Mouse (Mus musculus) thymus, postnatal 0 days (tissue): ENCODE measurements at regions not wholly inside any gene's neighbourhood (a gene's known extent, or its start where the extent isn't known, plus 50 kb on each side); places are given as distances from the start of the nearest gene placed in this dataset.

ENCODE experiments used
- DNase-seq: peaks from one replicate; pipeline ENCODE4 v3.0.0-alpha.2; 2015; ENCODE audit warnings: low spot score

DNA sequence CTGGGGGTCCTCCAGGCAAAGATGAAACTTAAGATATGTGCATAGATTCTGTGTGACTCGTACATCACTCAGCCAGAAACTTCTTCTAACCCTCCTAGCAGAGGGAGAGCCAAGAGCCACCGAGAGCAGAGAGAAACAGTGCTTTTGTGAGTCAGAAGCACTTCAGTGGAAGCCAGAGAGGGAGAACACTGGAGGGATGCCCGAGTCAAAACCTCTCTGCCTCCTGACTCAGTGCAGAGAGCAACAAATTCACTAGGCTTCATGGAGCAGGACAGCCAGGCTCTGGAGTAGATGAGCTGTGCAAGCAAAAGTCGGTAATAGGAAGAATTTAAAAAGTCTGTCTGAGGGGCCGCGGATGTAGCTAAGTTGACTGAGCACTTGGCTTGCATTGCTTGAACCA is 245.0 kb downstream of the Sox9 start:
- no peak for DNase-seq

- no peak for DNase-seq
These were observed 246.4 kb downstream of the Sox9 start for GRCm38 (mm10) chr11:113028235-113028919.

DNA sequence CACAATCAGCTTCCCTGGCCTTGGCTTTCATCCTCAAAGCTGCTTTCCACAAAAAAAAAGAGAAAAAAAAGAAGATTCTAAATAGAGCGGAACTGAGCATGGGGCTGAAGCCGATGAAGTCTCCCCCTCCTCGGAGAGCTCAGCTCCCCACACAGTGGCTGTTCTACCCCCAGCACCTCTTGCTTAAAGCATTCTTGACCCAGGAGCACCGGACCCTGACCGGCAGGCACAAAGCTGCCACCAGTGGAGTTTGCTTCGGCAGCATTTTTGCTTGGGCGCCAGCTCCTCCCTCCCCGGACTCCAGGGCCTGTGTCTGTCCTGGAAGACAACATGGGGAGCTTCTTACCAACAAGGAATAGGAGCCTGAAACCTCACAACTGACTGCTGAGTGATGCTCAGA is 249.4 kb downstream of the Sox9 start:
- no peak for DNase-seq

GRCm38 (mm10) chr11:113032487-113033228 is 250.6 kb downstream of the Sox9 start:
- no peak for DNase-seq

DNA sequence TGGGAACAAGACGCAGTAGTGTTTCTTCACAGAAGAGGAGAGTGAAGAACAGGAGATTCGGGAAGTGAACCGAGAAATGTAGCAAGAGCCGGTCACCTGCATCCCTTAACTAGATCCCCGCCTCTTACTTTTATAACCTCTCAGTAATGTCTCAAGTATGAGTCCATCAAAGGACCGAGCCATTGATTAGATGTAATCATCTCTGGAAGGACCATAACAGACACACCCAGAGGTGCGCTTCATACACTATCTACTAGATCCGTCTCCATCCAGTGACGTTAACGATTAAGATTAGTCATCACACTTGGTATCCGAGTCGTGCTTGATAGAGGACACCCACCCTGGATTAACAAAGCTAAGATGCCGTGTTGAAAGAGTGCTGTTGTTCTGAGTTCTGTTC is 252.9 kb downstream of the Sox9 start:
- DNase-seq, result no peak

- no peak for DNase-seq
These were observed 255.7 kb downstream of the Sox9 start for GRCm38 (mm10) chr11:113037736-113038135.

- DNase-seq, result no peak
These were observed 260.7 kb downstream of the Sox9 start for GRCm38 (mm10) chr11:113042710-113043109.

DNA sequence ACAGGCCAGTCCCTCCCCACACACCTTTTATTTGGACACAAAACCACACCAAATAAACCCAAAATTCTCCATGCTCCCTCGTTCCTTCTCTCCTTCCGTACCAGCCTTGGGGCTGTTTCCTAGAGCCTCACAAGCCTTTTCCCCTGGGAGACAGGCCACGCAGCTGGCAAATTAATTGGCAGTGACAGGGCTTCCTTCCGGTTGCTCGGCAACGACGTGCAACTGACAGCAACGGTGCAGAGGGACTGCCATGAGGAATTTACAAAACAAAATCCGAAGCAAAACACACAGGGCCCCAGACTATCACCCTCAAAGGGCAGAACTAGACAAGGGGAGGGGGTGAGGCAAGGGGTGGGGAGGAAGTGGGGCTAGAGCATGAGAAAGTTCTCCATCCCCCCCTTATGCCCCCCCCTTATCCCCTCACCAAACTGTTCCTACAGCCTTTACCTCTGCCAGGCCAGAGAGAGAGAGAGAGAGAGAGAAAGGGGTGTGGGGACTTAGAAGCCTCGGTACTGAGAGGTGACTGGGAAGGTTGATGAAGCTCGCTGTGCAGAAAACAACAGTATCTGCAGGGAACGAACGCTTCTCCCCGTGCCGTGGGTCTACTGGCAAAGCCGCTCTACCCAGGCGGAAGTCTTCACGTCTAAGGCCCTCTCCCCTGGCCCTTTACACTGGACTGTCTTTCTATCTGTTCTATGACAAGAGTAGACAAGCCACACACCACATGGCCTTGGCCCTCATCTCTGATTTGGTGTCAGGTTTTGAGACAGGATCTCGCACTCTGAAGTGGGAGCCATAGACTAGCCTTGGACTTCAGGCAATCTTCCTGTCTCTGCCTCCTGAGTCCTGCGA is 264.4 kb downstream of the Sox9 start:
- no peak for DNase-seq

DNA sequence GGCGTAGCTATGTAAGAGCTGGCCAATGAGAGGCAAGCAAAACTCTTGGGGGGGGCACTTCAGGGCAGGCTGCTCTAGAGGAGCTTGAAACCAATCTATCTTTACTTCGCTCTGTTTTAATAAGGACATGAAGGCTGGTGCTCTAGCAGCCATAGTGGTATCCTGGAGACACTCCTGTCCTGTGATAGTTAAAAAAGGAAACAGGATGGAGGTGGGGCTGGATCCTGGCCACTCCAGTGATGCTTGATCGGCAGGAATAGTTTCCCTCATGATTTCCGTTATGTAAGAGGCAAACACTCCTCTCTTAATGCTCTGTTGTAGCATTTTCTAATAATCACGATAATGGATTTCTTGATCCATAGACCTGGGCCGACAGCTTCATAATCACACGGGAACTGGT is 266.1 kb downstream of the Sox9 start:
- DNase-seq, result no peak

DNA sequence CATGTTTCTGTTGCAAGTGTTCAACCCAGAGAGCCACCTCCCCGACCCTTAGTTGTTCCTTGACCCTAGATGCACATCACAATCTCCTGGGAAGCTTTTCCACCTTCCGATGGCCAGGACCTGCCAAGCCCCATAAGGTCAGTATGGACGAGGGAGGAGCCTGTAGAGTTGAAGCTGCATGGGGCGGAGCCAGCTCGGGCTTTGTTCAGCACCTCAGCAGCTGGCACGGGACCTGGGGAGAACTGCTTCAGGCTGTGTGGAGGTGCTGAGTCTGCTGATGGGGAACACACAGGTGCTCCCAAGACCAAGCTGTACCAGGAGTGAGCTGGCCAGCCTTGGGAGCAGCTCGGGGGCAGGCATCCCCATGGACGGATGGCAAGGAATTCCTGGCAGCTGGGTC is 267.6 kb downstream of the Sox9 start:
- no peak for DNase-seq

GRCm38 (mm10) chr11:113052536-113052935 is 270.5 kb downstream of the Sox9 start:
- no peak for DNase-seq

- DNase-seq, result no peak
These were observed 274.1 kb downstream of the Sox9 start for GRCm38 (mm10) chr11:113056042-113056632.

GRCm38 (mm10) chr11:113056824-113057223 is 274.8 kb downstream of the Sox9 start:
- DNase-seq, result no peak

- DNase-seq, result no peak
These were observed 288.3 kb downstream of the Sox9 start for GRCm38 (mm10) chr11:113070365-113070764.

- DNase-seq, result no peak
These were observed 289.9 kb downstream of the Sox9 start for GRCm38 (mm10) chr11:113071942-113072341.

DNA sequence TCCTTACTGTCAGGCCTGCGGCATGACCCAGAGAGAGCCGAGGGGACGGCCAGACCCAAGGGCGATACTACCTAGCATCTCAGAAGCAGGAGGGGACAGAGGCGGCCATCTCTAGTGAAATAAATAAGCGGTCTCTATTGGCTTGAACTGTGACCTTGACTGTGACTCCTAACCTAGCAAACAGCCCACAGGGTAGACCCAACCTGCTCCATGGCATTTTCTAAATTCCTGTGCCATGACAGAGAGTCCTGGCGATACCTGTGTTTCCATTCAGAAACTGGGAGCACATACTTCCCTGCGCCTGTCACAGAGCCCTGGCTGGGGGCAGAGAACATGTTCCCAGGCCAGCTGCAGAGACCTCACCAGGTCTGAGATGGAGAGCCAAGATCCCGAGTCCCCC is 292.3 kb downstream of the Sox9 start:
- DNase-seq, result no peak

GRCm38 (mm10) chr11:113076371-113076770 is 294.3 kb downstream of the Sox9 start:
- no peak for DNase-seq

DNA sequence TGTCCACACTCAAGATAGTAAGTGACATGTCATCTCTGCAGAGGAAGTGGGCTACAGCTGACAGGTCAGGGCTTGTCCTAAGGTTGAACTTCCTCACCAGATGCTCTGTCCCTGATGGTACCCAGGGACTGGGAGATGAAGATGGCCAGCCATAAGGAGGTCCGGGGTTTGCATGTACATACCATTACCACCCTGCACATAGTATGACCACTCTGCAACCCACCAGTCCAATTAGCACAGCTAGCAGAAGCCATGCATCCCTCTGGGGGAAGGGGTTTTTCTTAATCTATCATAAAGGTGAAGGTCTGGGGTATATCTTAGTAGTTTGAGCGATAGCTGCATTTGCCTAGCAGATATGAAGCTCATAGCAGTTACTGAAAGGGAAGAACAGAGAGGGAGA is 298.3 kb downstream of the Sox9 start:
- DNase-seq, result no peak

- no peak for DNase-seq
These were observed 302.4 kb downstream of the Sox9 start for GRCm38 (mm10) chr11:113084442-113084841.

GRCm38 (mm10) chr11:113085556-113085955 is 303.5 kb downstream of the Sox9 start:
- DNase-seq, result no peak

DNA sequence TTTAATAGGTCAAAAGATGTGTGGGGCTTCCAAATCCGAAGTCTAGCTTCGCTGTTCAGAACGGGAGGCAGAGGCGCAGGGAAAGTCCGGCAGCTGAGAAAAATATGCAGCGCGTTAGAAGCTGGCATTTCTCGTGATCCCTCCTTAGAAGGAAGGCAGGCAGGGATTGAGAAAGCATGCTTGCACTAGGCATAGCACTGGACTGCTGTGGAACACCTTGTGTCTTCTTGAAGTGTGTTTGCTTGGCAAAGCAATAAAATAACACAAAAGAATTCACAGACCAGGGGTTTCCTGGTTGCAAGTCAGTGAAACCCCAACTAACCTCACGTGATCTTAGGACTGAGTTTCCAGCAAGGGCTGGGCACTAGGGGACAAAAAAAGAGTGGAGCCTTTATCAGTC is 305.1 kb downstream of the Sox9 start:
- no peak for DNase-seq
